Mouse (Mus musculus): Measurements from ENCODE around the gene Ddx39.

Gene Ddx39

GRCm38 (mm10) chr8:83715031-83715690 is at the start of gene Ddx39:
Gene Ddx39, plus strand, starts transcription at chr8:83715177.
- peak; percentile 96 for DNase-seq (ENCODE audit: extremely low read depth, low read depth, low spot score)

DNA sequence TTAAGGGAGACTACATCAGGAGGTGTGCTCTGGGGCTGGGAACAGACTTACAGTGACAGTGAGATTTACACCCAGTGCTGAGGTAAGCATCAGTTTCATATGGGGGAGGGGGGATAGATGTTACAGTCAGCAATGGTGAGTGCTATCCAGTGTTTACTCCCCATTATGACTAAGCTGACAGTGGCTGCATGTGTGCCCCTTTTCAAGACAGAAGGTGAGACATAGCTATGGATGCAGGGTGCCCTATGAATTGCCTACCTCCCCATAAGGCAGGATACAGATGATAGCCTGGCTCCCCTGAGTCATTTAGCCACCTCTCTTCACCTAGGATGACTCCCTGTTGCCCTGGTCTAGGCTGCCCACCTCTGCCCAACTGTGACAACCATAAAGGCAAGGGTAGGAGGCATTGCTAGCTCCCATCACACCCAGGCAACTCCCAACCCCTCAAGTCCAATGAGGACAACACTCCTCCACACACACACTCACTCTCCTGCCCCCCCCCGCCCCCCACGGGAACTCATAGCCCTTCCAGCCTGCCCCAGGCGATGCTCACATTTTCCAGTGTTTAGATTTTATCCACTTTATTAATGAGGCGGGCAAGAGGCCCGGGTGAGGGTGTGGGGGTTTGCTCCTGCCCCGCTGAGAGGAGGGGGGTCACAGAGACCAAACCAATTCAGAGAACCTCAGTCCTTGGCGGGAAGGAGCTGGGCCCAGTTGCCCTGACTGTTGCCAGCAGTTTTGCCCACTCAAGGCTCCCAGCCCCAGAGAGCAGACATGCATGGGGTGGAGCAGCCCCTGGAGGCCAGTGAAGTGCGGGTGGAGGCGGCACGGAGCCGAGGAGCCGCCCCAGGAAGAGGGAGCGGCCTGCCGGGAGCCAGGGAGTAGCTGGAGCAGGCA is 48.8 kb upstream of the Ddx39 start, which contains the start of gene Ptger1:
Gene Ptger1 (plus strand): TSS at position 710 of the 897 bp plus-strand sequence.
- DNase-seq (ENCODE audit: extremely low read depth, low read depth, low spot score): no peak

GRCm38 (mm10) chr8:83666866-83667234 is 48.1 kb upstream of the Ddx39 start:
- no peak for DNase-seq (ENCODE audit: extremely low read depth, low read depth, low spot score)

- DNase-seq (ENCODE audit: extremely low read depth, low read depth, low spot score): no peak
Observed at GRCm38 (mm10) chr8:83667526-83667925, 47.5 kb upstream of the Ddx39 start.

- DNase-seq (ENCODE audit: extremely low read depth, low read depth, low spot score): no peak
Observed at GRCm38 (mm10) chr8:83668010-83668916, 46.7 kb upstream of the Ddx39 start.

- no peak for DNase-seq (ENCODE audit: extremely low read depth, low read depth, low spot score)
Observed at GRCm38 (mm10) chr8:83669013-83669412, 46.0 kb upstream of the Ddx39 start.

- no peak for DNase-seq (ENCODE audit: extremely low read depth, low read depth, low spot score)
Observed at GRCm38 (mm10) chr8:83672936-83673335, 42.0 kb upstream of the Ddx39 start.

- no peak for DNase-seq (ENCODE audit: extremely low read depth, low read depth, low spot score)
Observed at GRCm38 (mm10) chr8:83674497-83674896, 40.5 kb upstream of the Ddx39 start.

GRCm38 (mm10) chr8:83679866-83680265 is 35.1 kb upstream of the Ddx39 start:
- no peak for DNase-seq (ENCODE audit: extremely low read depth, low read depth, low spot score)

DNA sequence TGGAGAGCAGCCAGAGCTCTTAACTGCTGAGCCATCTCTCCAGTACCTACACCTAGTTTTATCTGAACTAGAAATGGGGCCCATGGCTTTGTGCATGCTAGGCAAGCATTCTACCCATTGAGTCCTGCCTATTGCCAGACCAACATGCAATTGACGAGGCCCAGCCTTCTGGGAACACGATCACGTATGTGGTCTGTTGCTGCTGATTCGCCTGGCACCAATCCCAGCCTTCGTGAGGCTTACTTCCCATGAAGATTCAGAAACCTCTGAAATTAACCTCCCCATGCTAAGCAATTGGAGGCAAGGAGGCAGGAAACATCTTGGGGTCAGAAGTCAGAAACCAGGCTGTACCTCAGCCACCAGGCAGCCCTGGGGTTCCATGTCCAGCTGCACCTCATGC is 34.4 kb upstream of the Ddx39 start:
- no peak for DNase-seq (ENCODE audit: extremely low read depth, low read depth, low spot score)

GRCm38 (mm10) chr8:83681099-83681498 is 33.9 kb upstream of the Ddx39 start:
- no peak for DNase-seq (ENCODE audit: extremely low read depth, low read depth, low spot score)

DNA sequence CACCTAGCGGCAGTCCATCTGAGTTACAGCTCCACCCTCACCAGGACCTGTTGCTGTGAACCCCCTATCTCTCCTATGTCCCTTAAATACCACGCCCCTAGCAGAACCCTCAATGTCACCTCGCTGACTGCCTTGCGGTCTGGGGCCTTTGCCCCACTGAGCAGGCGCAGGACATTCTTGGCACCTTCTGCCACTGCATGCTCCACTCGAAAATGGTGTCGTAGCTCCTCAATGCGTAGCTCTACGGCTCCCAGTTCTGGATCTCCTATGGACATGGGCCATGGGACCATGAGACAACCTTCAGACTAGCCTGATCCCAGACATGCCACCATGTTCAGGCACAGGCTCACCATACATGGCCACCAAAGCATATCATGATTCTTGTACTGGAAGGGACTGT is 30.5 kb upstream of the Ddx39 start:
- no peak for DNase-seq (ENCODE audit: extremely low read depth, low read depth, low spot score)

GRCm38 (mm10) chr8:83689264-83689663 is 25.7 kb upstream of the Ddx39 start:
- DNase-seq (ENCODE audit: extremely low read depth, low read depth, low spot score): no peak

DNA sequence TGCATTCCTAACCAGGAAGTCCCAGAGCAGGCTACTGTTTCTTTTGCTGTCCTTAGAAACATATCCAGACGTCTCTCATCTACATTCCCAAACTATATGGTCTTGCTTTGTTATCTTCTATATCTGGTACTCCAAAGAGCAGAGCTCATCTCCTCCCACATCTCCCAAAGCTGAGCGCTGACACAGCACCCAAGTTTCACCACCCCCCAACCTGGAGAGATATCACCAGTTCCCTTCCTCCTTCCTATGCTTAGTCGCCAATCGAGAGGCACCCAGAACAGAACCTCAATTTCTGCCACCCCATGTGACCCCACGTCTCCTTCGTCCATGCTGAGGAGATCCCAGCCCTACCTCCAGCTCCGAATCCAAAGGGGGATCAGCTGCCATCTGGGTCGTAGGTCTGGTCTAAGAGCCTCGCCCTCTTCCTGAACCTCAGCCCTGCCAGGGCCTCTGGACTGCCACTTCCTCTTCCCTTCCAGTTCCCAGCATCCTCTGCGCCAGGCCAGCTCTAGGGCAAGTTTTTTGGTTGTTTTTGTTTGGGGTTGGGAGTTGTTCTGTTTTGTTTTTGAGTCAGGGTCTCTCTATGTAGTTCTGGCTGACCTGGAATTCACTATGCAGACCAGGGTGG is 21.3 kb upstream of the Ddx39 start:
- DNase-seq (ENCODE audit: extremely low read depth, low read depth, low spot score): no peak

DNA sequence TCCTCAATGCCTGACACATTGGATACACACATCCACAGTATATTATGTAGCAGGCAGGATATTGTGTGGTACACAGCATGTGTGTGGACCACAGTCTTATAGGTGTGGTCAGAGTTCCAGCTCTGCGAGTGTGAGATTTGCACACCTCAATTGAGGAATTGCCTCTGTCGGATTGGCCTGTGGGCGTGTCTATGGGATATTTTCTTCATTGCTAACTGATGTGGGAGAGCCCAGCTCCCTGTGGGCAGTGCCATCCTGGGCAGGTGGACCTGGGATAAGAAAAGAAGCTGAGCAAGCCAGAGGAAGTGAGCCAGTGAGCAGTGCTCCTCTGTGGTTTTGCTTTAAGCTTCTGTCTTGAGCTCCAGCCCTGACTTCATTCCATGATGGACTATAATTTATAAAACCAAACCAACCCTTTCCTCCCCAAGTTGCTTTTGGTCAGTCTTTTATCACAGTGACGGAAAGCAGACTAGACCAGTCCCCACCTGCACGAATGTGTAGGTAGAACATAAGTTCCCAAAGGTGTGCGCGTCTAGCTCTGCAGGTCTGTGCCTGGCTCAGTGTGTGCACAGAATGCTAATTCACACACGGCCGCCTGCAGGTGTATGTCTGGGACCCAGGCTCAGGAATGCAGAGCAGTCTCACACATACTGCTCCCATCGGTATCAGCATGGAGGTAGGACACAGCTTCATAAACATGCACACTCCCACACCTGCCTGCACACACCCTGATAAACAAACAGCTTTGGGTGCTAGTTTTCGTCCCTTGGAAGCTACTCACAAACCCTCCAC is 20.4 kb upstream of the Ddx39 start:
- no peak for DNase-seq (ENCODE audit: extremely low read depth, low read depth, low spot score)

DNA sequence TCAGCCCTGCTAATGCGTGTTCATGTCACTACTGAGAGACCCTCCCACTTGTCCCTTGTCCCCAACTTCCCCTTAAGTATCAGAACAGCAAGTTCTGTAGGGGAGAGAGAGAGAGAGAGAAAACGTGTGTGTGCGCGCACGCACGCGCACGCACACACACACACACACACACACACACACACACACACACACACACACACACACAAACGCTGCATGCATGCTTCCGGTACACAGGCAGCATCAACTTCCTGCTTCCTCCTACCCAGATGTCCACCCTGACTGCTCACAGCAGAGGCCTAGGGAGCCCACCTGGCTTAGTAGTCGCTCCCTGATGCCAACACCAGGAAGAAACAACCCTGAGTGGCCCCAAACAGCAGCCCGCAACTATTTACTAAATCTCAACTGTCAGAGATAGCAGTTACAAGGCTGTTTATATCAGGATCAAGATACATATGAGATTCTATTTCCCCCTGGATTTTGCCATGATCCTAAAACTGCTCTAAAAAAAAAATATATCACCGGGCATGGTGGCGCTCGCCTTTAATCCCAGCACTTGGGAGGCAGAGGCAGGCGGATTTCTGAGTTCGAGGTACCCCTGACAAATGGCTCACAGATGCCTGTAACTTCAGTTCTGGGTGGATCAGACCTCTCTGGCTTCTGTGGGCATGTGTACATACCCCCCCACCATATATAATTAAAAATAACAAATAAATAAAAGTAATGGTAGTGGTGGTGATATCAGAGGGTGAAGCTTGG is 19.4 kb upstream of the Ddx39 start:
- no peak for DNase-seq (ENCODE audit: extremely low read depth, low read depth, low spot score)

- no peak for DNase-seq (ENCODE audit: extremely low read depth, low read depth, low spot score)
Observed at GRCm38 (mm10) chr8:83697374-83698220, 17.4 kb upstream of the Ddx39 start.

DNA sequence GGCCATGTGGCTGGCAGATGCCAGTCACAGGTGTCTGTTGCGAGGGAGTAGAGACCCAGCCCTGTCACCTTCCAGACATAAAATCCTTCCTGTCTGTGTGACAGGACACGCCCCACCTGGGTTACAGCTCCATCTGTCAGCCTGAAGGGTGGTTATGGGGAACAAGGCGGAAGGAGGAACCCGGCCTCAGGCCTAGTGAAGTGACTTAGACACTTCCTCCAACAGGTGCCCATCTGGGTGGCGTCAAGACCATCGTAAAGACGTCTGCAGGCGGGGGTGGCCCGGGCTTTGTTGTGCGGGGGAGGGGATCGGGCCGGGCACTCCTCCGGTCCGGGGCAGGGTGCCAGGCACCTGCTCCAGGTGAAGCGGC is 16.7 kb upstream of the Ddx39 start:
- no peak for DNase-seq (ENCODE audit: extremely low read depth, low read depth, low spot score)
